Mouse (Mus musculus) 3134 (cell line): ENCODE measurements around the gene Fam110a.
"Not testable (repeated sequence)": the region's sequence is repeated elsewhere in the genome, so short reads cannot be mapped to it uniquely, and the experiment has no call there.

ENCODE experiments used
- DNase-seq: peaks from one replicate; pipeline ENCODE4 v3.0.0-alpha.2; 2011; ENCODE audit warnings: low spot score; ENCODE audit not compliant: insufficient read length; ENCODE audit errors: extremely low read depth

Fam110a gene

DNA sequence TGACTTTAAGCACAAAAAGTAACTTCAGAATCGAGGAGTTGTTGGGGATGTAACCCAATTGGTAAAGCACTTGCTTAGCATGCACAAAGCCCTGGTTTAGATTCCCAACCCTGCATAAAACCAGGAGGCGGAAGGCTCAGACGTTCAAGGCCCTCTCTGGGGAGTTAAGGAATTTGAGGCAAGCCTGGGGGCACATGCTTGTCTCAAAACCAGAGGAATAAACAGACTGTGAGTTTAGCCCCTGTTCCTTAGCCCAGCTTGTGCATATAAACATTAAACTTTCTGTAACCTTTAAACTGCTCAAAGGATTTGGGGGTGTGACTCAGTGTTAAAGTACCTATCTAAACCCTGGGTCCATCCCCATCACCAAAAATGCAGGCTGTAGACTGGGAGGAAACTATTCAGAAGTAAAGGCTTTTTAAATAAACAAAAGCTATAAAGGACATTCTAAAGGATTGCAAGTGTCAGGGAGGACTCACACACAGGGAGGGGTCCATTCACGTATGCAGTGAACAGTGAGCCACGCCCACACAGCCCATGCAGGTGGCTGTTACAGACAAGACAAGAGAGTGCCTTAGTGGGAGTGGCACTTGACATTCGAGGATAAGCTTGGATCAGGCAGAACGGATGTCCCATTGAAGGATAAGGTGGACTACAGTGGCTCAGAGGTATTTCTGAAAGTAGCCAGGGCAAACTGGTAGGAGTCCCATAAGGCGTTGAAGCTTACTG, 17.9 kb upstream of the Fam110a start:
- no peak for DNase-seq

DNA sequence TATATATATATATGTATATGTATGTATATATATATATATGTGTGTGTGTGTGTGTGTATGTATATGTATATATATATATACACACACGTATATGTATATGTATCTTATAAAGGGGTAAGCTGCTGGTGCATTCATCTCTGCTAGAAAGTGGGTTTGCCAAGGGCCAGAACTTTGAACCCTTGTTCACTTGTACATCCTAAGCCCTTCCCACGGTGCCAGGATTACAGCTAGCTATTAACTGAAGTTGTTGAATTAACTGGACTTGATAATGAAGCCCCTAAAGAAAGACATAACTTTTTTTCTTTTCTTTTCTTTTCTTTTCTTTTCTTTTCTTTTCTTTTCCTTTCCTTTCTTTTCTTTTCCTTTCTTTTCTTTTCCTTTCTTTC, 17.2 kb upstream of the Fam110a start:
- DNase-seq, result not testable (repeated sequence)

DNA sequence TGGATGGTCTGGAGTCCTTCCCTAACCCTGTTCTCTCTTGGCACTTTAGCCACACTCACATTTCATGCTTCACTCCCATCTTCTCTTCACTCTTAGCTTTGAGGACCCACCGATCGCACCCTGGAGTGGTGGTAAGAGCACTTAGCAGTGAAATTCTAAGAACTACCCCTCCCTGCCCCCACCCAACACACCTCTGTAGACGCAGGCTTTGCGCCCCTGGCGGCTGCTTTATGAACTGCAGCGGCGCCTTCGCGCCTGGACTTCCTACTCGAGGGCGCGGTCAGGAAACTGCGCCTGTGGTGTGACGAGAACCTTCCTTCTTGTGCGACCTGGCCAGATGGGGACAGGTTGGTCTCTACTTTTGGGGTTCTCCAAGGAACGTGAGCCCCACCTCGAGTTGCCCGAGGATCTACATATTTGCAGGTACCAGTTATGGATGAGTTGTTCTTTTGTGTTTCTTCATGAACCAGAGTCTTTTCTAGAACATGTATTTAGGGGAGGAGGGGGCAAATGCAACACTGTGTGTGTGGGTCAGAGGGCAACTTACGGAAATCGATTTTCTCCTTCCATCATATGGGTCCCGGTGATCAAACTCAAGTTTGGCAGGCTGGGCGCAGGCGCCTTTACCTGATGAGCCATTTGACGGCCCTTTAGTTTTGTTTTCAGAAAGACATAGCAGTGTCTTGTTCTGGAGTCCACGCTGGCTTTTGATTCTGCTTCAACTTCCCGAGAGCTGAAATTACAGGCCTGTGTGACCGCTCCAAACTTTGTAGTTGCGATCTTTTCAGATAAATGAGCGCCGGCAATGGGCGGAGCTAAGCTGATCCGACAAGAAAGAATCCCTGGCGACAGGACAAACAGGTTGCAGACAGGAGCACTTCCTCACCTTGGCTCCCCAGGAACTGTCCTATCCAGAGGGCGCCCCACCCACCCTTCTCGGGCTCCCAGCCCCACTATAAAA, 16.5 kb upstream of the Fam110a start, which contains the start of gene Slc52a3:
TSS of gene Slc52a3 (plus strand) at position 283 of the 961 bp plus-strand sequence.
- peak; percentile 79 for DNase-seq

DNA sequence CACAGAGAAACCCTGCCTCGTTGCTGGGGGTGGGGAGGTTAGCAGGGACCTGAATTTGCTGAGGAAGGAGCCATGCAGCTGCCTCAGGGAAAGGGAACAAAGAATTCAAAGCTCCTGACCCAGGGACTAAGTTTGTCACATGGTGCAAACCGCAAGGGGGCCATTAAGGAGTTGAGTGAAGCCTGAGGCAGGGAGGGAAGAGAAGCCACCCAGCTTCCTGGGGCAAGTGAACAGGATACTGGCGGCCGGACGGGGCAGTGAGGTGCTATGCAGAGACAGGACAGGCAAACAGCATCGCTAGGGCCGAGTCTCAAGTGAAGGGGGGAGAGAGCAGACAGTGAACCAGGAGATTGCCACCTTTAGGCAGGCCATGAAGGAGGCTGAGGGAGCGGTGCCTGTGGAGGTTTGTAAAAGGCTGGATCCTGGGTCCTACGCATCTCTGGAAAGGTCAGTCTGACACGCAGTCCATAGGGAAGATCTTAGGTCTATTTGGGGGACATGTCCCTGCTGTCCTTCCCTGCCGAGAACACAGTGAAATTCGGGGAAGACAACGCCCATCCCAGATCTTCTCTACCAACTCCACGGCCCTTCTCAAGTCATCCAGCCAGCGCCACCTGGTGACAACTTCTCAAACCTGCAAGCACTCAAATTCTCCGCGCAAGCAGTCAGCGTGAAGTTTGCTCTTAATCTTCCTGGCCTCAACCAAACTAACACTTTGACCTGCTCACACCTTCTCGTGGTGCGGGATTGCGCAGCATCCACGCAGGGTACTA, 14.5 kb upstream of the Fam110a start:
- peak; percentile 45 for DNase-seq

DNA sequence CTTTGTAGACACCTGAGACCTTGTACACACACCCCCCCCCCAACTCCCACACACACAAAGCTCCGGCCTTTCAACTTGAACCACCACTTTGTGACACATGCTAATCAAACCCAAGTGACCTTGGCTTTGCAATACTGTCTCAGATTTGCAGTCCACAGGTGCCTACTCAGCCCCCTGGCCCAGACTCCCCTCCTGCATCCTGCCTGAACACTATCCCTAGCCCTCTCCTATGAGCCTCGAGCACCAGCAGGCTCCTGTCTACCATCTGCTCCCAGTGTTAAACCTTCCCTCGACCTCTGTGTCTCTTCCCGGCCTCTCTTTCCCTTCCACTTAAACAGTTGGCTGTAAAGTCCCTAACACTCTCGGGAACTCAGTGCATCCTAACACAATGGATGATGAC, 11.4 kb upstream of the Fam110a start:
- DNase-seq, result no peak

DNA sequence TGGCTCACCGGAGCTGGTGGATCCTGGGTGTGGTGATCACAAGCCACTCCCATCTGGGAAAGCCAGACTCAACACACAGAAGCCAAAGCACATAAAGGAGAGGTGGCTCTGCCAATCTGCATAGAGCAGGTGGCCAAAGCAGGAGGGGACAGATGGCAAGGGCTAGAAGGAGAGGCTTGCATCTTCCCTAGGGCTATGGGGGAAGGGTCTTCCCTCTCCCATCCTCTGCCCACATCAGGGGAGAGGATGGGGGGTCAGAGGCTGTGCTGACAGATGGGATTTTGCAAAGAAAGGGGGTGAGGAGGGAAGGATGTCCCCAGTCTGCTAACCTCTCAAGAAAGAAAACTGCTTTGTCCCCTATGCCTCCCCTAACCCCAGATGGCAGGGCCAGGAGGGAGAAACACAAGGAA, 11.0 kb upstream of the Fam110a start:
- no peak for DNase-seq

DNA sequence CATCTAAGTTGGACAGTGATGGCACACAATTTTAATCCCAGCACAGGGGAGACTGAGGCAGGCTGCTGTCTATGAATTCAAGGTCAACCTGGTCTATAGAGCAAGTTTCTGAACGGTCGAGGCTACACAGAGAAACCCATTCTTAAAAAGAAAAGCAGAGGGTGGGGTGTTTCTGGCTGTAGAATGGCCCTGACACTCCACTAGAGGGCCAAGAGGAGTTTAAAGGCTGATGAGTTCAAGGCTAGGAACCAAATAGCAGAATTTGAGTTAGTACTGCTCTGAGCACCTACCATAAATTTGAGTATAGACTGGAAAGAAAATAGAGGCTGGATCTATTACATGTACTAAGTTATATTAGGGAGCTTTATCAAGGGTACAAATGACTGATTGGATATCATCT, 9.0 kb upstream of the Fam110a start:
- no peak for DNase-seq

DNA sequence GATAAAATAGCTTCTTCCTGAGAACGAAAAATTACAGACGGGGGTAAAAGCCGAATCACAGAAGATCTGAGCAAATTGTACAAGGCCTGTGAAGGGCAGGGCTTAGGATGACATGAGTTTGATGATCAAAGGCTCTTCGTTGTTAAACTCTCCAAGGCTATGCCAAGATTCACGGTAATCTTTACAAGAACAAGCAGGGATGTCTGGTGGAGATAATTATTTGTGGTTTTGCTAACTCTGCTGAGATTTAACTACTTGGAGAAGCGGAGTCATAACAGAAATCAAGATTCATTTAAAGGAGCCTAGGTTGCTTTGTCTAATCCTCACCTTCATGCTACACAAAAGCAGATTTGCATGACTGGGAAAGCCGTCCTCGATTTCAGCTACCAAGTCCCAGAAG, 6.9 kb upstream of the Fam110a start:
- DNase-seq, result no peak

DNA sequence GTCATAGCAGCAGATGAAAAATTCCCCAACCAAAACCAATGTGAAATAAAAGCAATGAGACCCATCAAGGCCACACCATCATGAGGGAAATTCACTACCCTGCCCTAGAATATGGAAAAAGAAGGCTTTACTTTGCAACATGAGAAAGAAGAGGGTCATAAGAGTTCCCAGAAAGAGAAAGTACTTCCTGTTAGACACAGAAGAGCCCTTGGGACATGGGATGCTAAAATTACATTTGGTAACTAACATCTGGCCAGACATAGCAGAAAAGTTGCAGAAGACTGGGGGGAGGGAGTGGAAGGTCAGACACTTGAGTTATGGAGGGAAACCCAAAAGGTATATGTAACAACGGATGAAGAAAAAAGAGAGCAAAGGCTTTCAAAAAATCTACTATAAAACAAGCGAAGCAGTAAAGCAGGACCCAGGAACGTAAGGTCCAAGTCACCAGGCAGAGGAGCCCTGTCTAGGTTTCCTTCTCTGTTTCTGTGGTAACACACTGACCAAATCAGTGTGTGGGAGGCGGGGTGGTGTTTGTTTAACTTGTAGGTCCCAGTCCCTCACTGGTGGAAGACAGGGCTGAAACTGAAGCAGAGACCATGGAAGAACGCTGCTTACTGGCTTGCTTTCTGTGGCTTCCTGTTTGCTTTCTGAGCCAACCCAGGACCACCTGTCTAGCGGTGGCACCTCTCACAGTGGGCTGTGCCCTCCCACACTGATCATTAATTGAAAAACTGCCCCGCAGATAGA, 5.6 kb upstream of the Fam110a start:
- no peak for DNase-seq

DNA sequence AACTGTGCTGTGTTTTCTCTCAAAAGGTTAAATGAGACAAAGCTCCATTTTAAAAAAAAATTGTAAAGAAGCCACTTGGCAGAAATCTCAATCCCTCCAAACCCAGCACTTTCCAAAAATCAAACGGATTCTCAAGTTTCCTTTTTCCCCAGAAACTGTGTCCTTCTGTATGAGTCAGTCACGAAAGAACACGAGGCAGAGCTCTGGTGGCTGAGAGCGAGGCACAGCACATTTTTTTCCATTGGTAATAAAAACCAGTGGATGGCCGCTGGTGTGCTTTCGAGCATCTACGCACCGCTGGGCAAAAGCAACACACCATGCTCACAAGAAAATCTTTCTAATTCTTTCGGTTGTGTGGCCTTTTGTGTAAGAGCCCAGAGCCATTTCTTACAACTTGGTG, 4.0 kb upstream of the Fam110a start:
- DNase-seq, result no peak

DNA sequence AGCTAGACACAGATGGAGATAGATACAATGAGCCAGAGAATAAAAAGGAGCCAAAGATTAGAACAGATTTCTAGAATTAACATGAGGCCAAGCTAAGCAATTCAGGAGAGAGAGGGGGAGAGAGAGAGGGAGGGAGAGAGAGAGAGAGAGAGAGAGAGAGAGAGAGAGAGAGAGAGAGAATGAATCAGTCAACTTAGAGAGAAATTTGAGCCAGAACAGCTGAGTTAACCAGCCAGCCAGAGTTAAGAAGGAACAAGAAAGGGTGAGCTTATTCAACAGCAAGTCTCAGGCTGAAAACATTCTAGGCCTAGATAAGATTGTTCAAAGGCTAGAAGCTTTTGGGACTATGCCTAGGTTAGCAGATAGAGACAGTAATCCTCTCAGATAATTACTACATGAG, 2.5 kb upstream of the Fam110a start:
- no peak for DNase-seq

DNA sequence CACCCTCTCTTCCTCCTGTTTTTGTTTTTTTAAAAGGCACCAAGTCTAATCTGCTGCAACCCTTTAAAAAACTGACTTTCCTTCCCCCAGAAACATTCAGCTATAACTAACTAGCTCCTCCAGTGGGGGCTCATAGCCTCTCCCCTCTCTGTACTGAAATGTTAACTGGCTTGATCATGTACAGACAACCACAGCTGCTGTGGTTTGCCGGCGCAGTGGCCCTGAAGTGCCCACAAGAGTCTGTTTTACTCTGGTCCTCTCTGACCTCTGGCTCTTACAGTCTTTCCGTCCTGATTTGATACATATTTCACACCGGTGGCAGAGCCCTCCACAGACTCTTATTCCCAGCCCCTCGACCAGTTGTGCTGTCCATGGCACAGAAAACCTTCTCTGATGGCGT, 1.2 kb upstream of the Fam110a start:
- DNase-seq, result no peak

DNA sequence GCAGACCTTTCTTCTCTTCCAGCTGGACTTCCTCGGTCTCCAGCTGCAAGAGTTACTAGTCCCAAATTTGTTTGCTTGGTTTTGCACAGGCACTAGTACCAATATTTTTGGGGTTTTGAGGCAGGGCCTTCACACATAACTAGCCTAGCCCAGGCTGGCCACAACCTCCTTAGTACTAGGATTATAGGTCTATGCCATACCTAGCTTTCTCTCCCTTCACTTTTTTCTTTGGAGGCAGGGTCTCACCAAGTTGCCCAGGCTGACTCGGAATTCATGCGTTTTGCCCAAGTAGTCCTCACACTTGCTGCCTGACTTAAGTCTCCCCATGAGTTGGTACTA, 305 bp upstream of the Fam110a start:
- no peak for DNase-seq

DNA sequence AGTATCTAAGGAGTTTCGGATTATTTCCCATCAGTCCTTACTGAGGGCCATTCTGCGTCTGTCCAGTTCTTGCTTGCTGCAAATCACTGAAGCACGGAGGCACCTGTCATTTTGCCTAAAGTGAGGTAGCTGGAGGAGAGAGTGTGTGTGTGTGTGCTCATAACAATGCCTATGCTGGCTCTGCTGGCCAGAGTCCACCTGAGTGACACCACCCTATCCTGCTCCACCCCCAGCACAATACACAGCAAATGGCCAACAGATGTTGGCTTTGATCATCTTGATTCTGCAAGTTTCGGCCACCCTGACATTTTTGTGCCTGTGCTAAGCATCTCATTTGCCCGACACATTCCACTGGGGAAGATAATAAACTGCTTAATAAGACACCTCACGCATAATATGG, 1.5 kb downstream of the Fam110a start:
- no peak for DNase-seq

DNA sequence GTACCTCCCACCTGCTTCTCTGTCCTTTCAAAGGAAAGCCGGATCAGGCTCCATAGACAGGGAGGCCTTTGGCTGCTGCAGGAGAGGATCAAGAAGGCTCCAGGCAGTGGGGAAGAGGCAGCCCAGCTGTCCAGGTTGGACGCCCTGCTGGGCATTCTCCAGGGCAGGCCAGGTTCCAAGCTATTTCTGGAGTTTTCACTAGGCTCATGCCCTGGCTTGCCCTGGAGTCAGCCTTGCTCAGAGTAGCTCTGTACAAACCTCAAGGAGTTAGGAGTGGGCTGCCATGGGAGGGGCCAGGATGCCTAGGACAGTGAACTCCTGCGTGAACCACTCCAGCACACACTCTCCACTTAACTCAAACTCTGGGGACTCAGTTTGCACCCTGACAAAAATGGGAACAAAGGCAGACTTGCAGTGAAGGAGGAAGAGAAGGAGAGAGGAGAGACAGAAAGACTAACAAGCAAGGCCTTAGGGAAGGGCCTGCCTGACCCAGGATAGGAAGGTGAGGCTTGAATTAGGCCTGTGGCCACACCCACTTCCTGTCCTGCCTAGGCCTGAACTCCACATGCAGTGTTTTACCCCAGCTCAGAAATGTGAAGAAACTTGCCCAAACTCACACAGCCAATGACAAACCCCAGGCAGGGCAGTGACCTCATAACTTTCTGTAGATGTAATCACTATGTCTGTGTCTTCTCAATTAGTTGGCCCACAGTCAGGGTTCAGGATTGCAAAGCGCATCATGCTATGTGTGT, 2.2 kb downstream of the Fam110a start:
- peak; percentile 62 for DNase-seq

DNA sequence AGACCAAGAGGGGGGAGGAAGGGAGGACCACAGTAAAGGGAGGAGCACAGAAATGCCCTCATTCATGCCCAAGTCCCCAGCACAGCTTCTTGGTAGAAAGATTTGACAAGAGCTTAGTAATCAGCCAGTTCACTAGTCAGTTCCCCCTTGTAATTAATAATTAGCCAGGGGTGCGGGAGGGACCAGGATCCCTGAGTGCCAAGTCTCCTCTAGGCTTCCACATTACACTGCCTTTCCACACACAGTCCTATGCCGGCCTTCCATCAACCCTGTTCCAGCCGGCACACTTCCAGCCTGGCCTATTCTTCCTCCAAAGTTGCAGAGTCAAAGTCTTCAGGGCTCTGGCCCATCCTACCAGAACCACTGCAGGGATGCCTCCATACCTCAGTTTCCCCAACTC, 4.0 kb downstream of the Fam110a start:
- no peak for DNase-seq

DNA sequence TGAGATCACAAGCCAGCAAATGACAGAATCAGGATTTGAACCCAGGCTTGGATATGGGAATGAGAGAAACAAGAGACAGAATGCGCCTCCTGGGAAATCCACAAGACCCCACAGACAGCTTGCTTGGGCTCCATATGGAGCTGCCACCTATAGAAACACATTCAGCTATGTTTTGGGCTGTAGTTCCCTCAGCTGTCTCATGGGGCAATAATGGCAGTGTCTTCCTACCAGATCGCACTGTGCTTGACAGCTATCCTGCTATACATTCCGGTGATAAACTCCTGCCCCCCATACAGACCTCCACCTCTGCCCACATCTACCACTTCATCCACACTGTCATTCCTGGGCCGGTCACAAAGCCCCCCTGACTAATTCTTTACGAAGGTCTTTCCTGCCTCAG, 4.7 kb downstream of the Fam110a start:
- no peak for DNase-seq

DNA sequence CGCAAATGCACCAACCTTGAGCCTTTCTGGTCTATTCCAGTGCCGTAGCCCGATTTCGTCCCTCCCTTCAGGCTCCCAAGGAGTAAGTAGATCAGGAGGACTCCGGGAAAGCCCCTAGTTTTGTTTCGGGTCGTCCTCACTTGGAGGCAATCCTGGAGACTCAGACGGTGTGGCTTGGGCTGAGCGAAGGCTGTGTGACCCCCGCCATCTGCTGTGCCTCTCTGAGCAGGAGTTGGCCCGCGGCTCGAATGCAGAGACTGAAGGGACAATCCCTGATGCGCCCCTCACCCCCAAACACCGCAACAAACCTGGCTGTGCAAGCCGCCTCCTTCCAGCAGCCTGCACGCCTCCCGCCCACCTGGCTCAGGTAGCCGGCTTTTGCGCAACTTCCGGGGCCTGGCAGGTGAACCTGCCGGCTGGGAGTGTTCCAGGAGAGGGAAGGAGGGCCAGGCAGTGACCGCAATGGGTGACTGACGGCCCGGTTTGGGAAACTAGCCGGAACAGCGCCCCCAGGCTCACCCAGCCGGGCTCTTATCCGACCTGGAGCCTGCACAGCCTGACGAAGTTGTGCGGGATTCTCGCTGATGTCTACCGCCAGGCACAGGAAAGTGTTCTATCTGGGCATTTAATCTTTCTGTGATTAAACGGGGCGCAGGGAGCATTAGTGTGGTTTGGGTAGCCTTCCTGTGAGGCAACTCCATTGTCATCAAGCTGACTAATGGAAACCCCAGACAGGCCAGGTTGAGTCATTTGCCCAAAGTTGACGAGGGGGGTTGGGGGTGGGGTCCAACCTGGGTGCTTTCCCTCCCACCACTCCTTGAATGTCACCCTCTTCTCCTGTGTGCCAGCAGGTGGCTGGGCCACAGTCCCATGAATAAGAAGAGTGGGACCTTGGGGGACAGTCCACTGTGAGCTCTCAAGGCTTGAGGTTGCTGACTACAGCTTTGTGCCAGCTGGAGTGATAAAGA, 6.1 kb downstream of the Fam110a start:
- peak; percentile 71 for DNase-seq
